Mouse (Mus musculus): ENCODE data around the gene Polr2i. TPM values are rescaled to one million over a fixed set of nuclear protein-coding genes. Genes with fewer than 3 reads are reported as not detected.
"Not testable (repeated sequence)": the region's sequence is repeated elsewhere in the genome, so short reads cannot be mapped to it uniquely, and the experiment has no call there.

The Polr2i gene
- polyA plus RNA-seq, 1 experiment: 134 TPM

- DNase-seq (ENCODE audit: low read depth): no peak
Observed at GRCm38 (mm10) chr7:30205383-30205782, 26.4 kb upstream of the Polr2i start.

- not testable (repeated sequence) for DNase-seq (ENCODE audit: low read depth)
Observed at GRCm38 (mm10) chr7:30206364-30206763, 25.4 kb upstream of the Polr2i start.

- DNase-seq (ENCODE audit: low read depth): no peak
Observed at GRCm38 (mm10) chr7:30211025-30211424, 20.7 kb upstream of the Polr2i start.

- DNase-seq (ENCODE audit: low read depth): no peak
Observed at GRCm38 (mm10) chr7:30213881-30214280, 17.9 kb upstream of the Polr2i start.

- DNase-seq (ENCODE audit: low read depth): no peak
Observed at GRCm38 (mm10) chr7:30215875-30216274, 15.9 kb upstream of the Polr2i start.

- no peak for DNase-seq (ENCODE audit: low read depth)
Observed at GRCm38 (mm10) chr7:30216723-30217151, 15.0 kb upstream of the Polr2i start.

GRCm38 (mm10) chr7:30217277-30217676, 14.5 kb upstream of the Polr2i start:
- no peak for DNase-seq (ENCODE audit: low read depth)

- DNase-seq (ENCODE audit: low read depth): no peak
Observed at GRCm38 (mm10) chr7:30219293-30220007, 12.3 kb upstream of the Polr2i start.

GRCm38 (mm10) chr7:30220008-30220356, 11.8 kb upstream of the Polr2i start:
- no peak for DNase-seq (ENCODE audit: low read depth)

- no peak for DNase-seq (ENCODE audit: low read depth)
Observed at GRCm38 (mm10) chr7:30221433-30221832, 10.3 kb upstream of the Polr2i start.

GRCm38 (mm10) chr7:30222205-30222604, 9.5 kb upstream of the Polr2i start:
- DNase-seq (ENCODE audit: low read depth): no peak

GRCm38 (mm10) chr7:30224206-30224605, 7.5 kb upstream of the Polr2i start:
- no peak for DNase-seq (ENCODE audit: low read depth)

- no peak for DNase-seq (ENCODE audit: low read depth)
Observed at GRCm38 (mm10) chr7:30231328-30231668, 450 bp upstream of the Polr2i start.

GRCm38 (mm10) chr7:30232631-30233148, 942 bp downstream of the Polr2i start:
- DNase-seq (ENCODE audit: low read depth): no peak

- no peak for DNase-seq (ENCODE audit: low read depth)
Observed at GRCm38 (mm10) chr7:30233387-30233786, 1.6 kb downstream of the Polr2i start.

GRCm38 (mm10) chr7:30234276-30234858, 2.6 kb downstream of the Polr2i start:
- no peak for DNase-seq (ENCODE audit: low read depth)

- DNase-seq (ENCODE audit: low read depth): no peak
Observed at GRCm38 (mm10) chr7:30235091-30235490, 3.3 kb downstream of the Polr2i start.

- DNase-seq (ENCODE audit: low read depth): no peak
Observed at GRCm38 (mm10) chr7:30235625-30236024, 3.9 kb downstream of the Polr2i start, which contains the start of gene Ovol3. Gene Ovol3 (minus strand): TSS chr7:30235725.

- not testable (repeated sequence) for DNase-seq (ENCODE audit: low read depth)
Observed at GRCm38 (mm10) chr7:30237374-30237773, 5.6 kb downstream of the Polr2i start.

GRCm38 (mm10) chr7:30251956-30252954, 20.5 kb downstream of the Polr2i start:
- DNase-seq (ENCODE audit: low read depth): no peak

- no peak for DNase-seq (ENCODE audit: low read depth)
Observed at GRCm38 (mm10) chr7:30265041-30265440, 33.3 kb downstream of the Polr2i start.

- DNase-seq (ENCODE audit: low read depth): no peak
Observed at GRCm38 (mm10) chr7:30265531-30265930, 33.8 kb downstream of the Polr2i start.
